27 mouse cellular contexts compared by ENCODE assay signal in the genomic region with DNA sequence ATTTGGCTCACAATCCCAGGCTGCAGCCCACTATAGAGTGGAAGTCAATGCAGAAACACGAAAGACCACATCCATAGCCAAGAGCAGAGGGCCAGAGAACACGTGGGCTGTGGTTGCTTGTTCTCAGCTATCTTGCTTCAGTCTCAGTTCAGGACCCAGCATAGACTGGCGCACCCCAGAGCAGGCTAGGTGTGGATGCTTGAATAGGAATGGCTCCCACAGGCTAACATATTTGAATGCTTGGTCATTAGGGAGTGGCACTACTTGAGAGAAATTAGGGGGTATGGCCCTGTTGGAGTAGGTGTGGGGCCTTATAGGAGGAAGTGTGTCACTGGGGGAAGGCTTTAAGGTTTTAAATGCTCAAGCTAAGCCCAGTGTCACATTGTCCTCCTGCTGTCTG.
DNase-seq lines count a peak whose midpoint lies in the region; ATAC-seq and TF ChIP-seq lines count a peak whose summit lies in the region.
"Had no signal": no experiment of that assay in that cellular context is flagged by ENCODE, and none has a peak within 500 bp of the region (broad histone marks: within the 10 kb centered on the region; RNA-seq: fewer than 3 reads in every experiment).

No protein-coding gene starts in this region.

- WGBS in lung, embryonic 15.5 days: 75% methylated on average over 3 of the region's 3 CpGs
- WGBS in neural tube, embryonic 15.5 days: 79% methylated on average over 3 of the region's 3 CpGs
- 74% methylated on average over 3 of the region's 3 CpGs for WGBS in embryonic facial prominence, embryonic 15.5 days
- WGBS in stomach, postnatal 0 days: 62% methylated on average over 3 of the region's 3 CpGs
- 74% methylated on average over 3 of the region's 3 CpGs for WGBS in kidney, adult 2 months

- intact Hi-C loops in left cerebral cortex, postnatal 4 days (cut with DNase I): loop anchor here (5.0 to 10.0 kb wide), 2 partner anchors 62 to 89 kb away; a partner anchor contains a TSS

- TF ChIP-seq POLR2A in kidney, adult 2 months (IDR thresholded peaks at IDR 0.05; ENCODE audit: low read depth, low read length): no peak

- no peak for TF ChIP-seq EP300 in stomach, postnatal 0 days (optimal IDR thresholded peaks at IDR 0.05)

- H3K9ac ChIP-seq in lung, embryonic 15.5 days: no peak overlapping the region
- no peak overlapping the region for H3K9ac ChIP-seq in neural tube, embryonic 15.5 days (replicated peaks)
- no peak overlapping the region for H3K9ac ChIP-seq in embryonic facial prominence, embryonic 15.5 days
- H3K9ac ChIP-seq in stomach, postnatal 0 days (ENCODE audit: low read length): no peak overlapping the region
- H3K9ac ChIP-seq: forebrain, embryonic 12.5 days; forebrain, postnatal 0 days; heart, embryonic 15.5 days; midbrain, embryonic 12.5 days; neural tube, embryonic 12.5 days had no signal

- H3K4me3 ChIP-seq in lung, embryonic 15.5 days: no peak overlapping the region
- H3K4me3 ChIP-seq in neural tube, embryonic 15.5 days (replicated peaks): no peak overlapping the region
- no peak overlapping the region for H3K4me3 ChIP-seq in embryonic facial prominence, embryonic 15.5 days (replicated peaks)
- H3K4me3 ChIP-seq in stomach, postnatal 0 days (ENCODE audit: low read depth, low read length): no peak overlapping the region
- no peak overlapping the region for H3K4me3 ChIP-seq in kidney, adult 2 months (ENCODE audit: insufficient read depth, low read depth, low read length)
- H3K4me3 ChIP-seq: forebrain, embryonic 12.5 days; heart, embryonic 15.5 days; hindbrain, embryonic 13.5 days; midbrain, embryonic 12.5 days; neural tube, embryonic 12.5 days had no signal

- no peak for TF ChIP-seq CTCF in stomach, postnatal 0 days (IDR thresholded peaks at IDR 0.05; ENCODE audit: low read depth)
- no peak for TF ChIP-seq CTCF in kidney, adult 2 months (conservative IDR thresholded peaks at IDR 0.05; ENCODE audit: insufficient read depth, insufficient read length, low read depth, low read length)

- ATAC-seq in lung, embryonic 15.5 days (ENCODE audit: borderline replicate concordance, extremely low read depth, low FRiP score, low TSS enrichment): peak; percentile 21; the same call in 1 of the 2 replicates
- no peak for ATAC-seq in neural tube, embryonic 15.5 days (ENCODE audit: low FRiP score)
- ATAC-seq in embryonic facial prominence, embryonic 15.5 days (ENCODE audit: insufficient number of reproducible peaks, low FRiP score, low TSS enrichment, low read depth): no peak
- peak; percentile 57; the same call in 1 of the 2 replicates for ATAC-seq in stomach, postnatal 0 days (ENCODE audit: low FRiP score, low TSS enrichment)

- H3K9me3 ChIP-seq in lung, embryonic 15.5 days: no peaks in the 10 kb centered on the region
- H3K9me3 ChIP-seq in neural tube, embryonic 15.5 days (replicated peaks): no peaks in the 10 kb centered on the region
- no peaks in the 10 kb centered on the region for H3K9me3 ChIP-seq in embryonic facial prominence, embryonic 15.5 days (replicated peaks)
- H3K9me3 ChIP-seq in stomach, postnatal 0 days (ENCODE audit: control insufficient read depth, low read length): no peaks in the 10 kb centered on the region
- H3K9me3 ChIP-seq: forebrain, embryonic 12.5 days; heart, embryonic 15.5 days; hindbrain, embryonic 13.5 days; midbrain, embryonic 12.5 days; neural tube, embryonic 12.5 days had no signal

- H3K27ac ChIP-seq in lung, embryonic 15.5 days: no peak overlapping the region
- H3K27ac ChIP-seq in neural tube, embryonic 15.5 days (replicated peaks): peak overlapping the region; percentile 66; the same call in 1 of the 2 replicates
- H3K27ac ChIP-seq in embryonic facial prominence, embryonic 15.5 days (replicated peaks): 0 out of 2 replicates have a peak overlapping the region, but pooled peaks have one; percentile 7
- H3K27ac ChIP-seq in stomach, postnatal 0 days (replicated peaks): no peak overlapping the region
- no peak overlapping the region for H3K27ac ChIP-seq in kidney, adult 2 months (ENCODE audit: insufficient read depth, low read depth, low read length)
- H3K27ac ChIP-seq: heart, embryonic 15.5 days; kidney, postnatal 0 days; midbrain, embryonic 12.5 days; neural tube, embryonic 12.5 days had no signal

- no peaks in the 10 kb centered on the region for H3K27me3 ChIP-seq in lung, embryonic 15.5 days
- H3K27me3 ChIP-seq in neural tube, embryonic 15.5 days (replicated peaks): no peaks in the 10 kb centered on the region
- H3K27me3 ChIP-seq in embryonic facial prominence, embryonic 15.5 days: no peaks in the 10 kb centered on the region
- H3K27me3 ChIP-seq in stomach, postnatal 0 days (ENCODE audit: control insufficient read depth, insufficient read depth, low read length): no peaks in the 10 kb centered on the region
- H3K27me3 ChIP-seq in kidney, adult 2 months (replicated peaks; ENCODE audit: control insufficient read depth, insufficient read depth, low read length): no peaks in the 10 kb centered on the region
- H3K27me3 ChIP-seq: forebrain, embryonic 12.5 days; heart, embryonic 15.5 days; hindbrain, embryonic 13.5 days; midbrain, embryonic 12.5 days; neural tube, embryonic 12.5 days had no signal

- no peak overlapping the region for H3K4me2 ChIP-seq in lung, embryonic 15.5 days
- no peak overlapping the region for H3K4me2 ChIP-seq in neural tube, embryonic 15.5 days
- H3K4me2 ChIP-seq in embryonic facial prominence, embryonic 15.5 days (replicated peaks): no peak overlapping the region
- H3K4me2 ChIP-seq in stomach, postnatal 0 days (replicated peaks; ENCODE audit: low read depth): no peak overlapping the region
- H3K4me2 ChIP-seq: forebrain, embryonic 12.5 days; heart, embryonic 15.5 days; hindbrain, embryonic 13.5 days; liver, embryonic 11.5 days; midbrain, embryonic 12.5 days; neural tube, embryonic 12.5 days had no signal

- H3K36me3 ChIP-seq in lung, embryonic 15.5 days: no peaks in the 10 kb centered on the region
- peaks cover 4% of the 10 kb centered on the region; the same call in 1 of the 2 replicates for H3K36me3 ChIP-seq in neural tube, embryonic 15.5 days
- no peaks in the 10 kb centered on the region for H3K36me3 ChIP-seq in embryonic facial prominence, embryonic 15.5 days
- H3K36me3 ChIP-seq in stomach, postnatal 0 days (ENCODE audit: control insufficient read depth, insufficient read depth, low read length): no peaks in the 10 kb centered on the region
- no peaks in the 10 kb centered on the region for H3K36me3 ChIP-seq in kidney, adult 2 months (ENCODE audit: control insufficient read depth, insufficient read depth, low read length)
- H3K36me3 ChIP-seq: heart, embryonic 15.5 days; hindbrain, embryonic 13.5 days; neural tube, embryonic 12.5 days had no signal

- no peak for DNase-seq in lung, postnatal 4 days
- DNase-seq in neural tube, embryonic 10.5 days (ENCODE audit: extremely low spot score, low spot score): no peak
- DNase-seq in stomach, postnatal 0 days (ENCODE audit: low spot score): peak; percentile 26
- no peak for DNase-seq in kidney, adult 2 months
- DNase-seq in left cerebral cortex, postnatal 4 days: no peak
- DNase-seq: adrenal gland, postnatal 10 days; cerebellum, adult 11 months; cerebellum, adult 9-10 months; cerebellum, postnatal 36 days; forebrain, postnatal 0 days; gastrocnemius, postnatal 10 days; heart, postnatal 36 days; kidney, adult 11 months; kidney, postnatal 4 days; lung, postnatal 10 days; right cerebral cortex, postnatal 4 days; thymus, postnatal 14 days had no signal

- 0 out of 2 replicates have a peak, but pooled peaks cover 9% of the 10 kb centered on the region for H3K4me1 ChIP-seq in lung, embryonic 15.5 days
- H3K4me1 ChIP-seq in neural tube, embryonic 15.5 days: peaks cover 21% of the 10 kb centered on the region
- H3K4me1 ChIP-seq in embryonic facial prominence, embryonic 15.5 days: peaks cover 9% of the 10 kb centered on the region
- H3K4me1 ChIP-seq in stomach, postnatal 0 days (replicated peaks; ENCODE audit: control insufficient read depth, insufficient read depth): no peaks in the 10 kb centered on the region
- H3K4me1 ChIP-seq in kidney, adult 2 months (ENCODE audit: control insufficient read depth, insufficient read depth, low read length): no peaks in the 10 kb centered on the region

Comparison
In these comparisons a context has a peak if more than half of its experiments do, and no peak if none do; other contexts are left out.
1. ATAC-seq: peak in lung, embryonic 15.5 days (single experiment) and stomach, postnatal 0 days (single experiment); none in neural tube, embryonic 15.5 days (single experiment) and embryonic facial prominence, embryonic 15.5 days (single experiment).
2. H3K27ac ChIP-seq: peak in neural tube, embryonic 15.5 days (single experiment) and embryonic facial prominence, embryonic 15.5 days (single experiment); none in lung, embryonic 15.5 days (single experiment), stomach, postnatal 0 days (single experiment) and kidney, adult 2 months (single experiment).